Mouse (Mus musculus): Measurements from ENCODE around the gene Usp33.

Usp33 gene

DNA sequence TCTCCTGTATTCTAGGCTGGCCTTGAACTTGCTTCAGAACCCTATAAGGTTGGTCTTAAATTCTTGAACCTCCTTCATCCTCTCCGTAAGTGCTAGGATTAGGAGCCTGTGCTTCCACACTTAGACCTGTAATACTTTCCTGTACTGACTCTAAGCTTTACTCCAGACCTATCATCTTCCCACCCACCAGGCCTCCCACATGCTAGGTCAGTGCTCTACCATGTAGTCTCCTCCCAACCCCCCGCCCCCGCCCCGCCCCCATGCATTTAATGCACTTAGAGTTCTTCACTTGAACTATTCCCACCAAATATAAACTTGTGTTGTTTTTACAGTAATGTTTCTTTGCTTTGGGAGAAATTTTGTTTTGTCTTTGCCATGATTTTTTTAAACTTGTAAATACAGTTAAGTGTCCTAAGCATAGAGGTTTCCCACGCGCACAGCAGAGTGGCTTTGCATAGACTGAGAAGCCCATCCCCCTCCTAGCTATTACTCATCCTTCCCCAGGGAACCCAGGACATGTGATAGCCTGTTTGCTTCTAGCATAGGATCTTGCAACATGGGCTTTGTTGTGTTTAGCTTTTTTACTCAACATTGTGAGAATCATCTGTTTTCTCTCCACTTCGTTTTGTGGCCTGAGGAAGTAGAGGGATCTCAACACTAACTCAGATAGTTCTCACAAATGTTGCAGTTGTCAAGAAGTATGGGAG, 55.8 kb downstream of the Usp33 start:
- TF ChIP-seq NANOG (IDR thresholded peaks at IDR 0.05; ENCODE audit: borderline replicate concordance, low read length) (no peak), CTCF (conservative IDR thresholded peaks at IDR 0.05; ENCODE audit: low read length) (no peak), POU5F1 (IDR thresholded peaks at IDR 0.05; ENCODE audit: borderline replicate concordance, low read length) (no peak)
- Histone ChIP-seq H3K36me3 (ENCODE audit: insufficient read depth, low read length) (peaks cover 14% of the 10 kb centered on the region), H3K27me3 (ENCODE audit: insufficient read depth, low read length) (no peaks in the 10 kb centered on the region), H3K4me3 (replicated peaks; ENCODE audit: low read length) (no peak overlapping the region), H3K9me3 (ENCODE audit: low read length) (no peaks in the 10 kb centered on the region), H3K4me1 (replicated peaks; ENCODE audit: low read depth, low read length) (peaks cover 95% of the 10 kb centered on the region)

DNA sequence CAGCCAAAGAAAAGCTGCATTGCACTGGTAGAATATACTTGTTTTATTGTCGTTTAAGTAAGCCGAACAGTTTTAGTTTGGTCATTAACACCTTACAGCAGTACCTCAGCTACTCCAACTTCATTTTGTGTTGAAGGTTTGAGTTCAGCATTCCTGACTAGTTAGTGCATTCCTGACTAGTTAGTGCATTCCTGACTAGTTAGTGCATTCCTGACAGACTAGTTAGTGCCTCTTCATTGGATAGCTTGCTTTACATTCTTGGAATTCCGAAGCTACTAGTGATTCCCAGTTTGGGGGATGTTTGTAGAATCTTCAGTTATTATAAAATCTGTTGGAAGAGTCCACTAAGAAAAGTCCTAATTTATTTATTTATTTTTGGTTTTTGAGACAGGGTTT, 56.4 kb downstream of the Usp33 start:
- peaks cover 14% of the 10 kb centered on the region for H3K36me3 ChIP-seq (ENCODE audit: insufficient read depth, low read length)

DNA sequence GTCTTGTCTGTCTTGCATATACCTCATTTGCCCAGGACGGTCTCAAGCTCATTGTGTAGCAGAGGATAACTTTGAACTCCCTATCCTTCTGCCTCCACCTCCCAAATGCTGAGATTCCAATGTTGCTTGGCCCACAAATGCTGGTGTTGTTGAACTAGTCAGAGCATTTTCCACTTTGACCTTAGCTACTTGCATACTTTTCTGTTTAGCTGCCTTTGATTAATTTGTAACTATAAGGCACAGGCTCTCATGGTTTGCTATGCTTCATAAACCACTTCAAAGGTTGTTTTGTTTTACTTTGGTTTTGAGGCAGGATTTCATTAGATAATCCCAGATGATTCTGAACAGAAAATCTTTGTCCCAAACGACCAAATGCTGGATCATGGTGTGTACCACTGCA, 57.5 kb downstream of the Usp33 start:
- Histone ChIP-seq H3K4me1 (replicated peaks; ENCODE audit: low read depth, low read length) (peaks cover 94% of the 10 kb centered on the region), H3K36me3 (ENCODE audit: insufficient read depth, low read length) (peaks cover 7% of the 10 kb centered on the region), H3K27me3 (ENCODE audit: insufficient read depth, low read length) (no peaks in the 10 kb centered on the region), H3K4me3 (replicated peaks; ENCODE audit: low read length) (no peak overlapping the region), H3K9me3 (ENCODE audit: low read length) (no peaks in the 10 kb centered on the region)
- TF ChIP-seq CTCF (conservative IDR thresholded peaks at IDR 0.05; ENCODE audit: low read length) (no peak), NANOG (IDR thresholded peaks at IDR 0.05; ENCODE audit: borderline replicate concordance, low read length) (no peak), POU5F1 (IDR thresholded peaks at IDR 0.05; ENCODE audit: borderline replicate concordance, low read length) (no peak)

More for the DNA sequence above, 56.4 kb downstream of the Usp33 start:
- TF ChIP-seq CTCF (conservative IDR thresholded peaks at IDR 0.05; ENCODE audit: low read length) (no peak), POU5F1 (IDR thresholded peaks at IDR 0.05; ENCODE audit: borderline replicate concordance, low read length) (no peak), NANOG (IDR thresholded peaks at IDR 0.05; ENCODE audit: borderline replicate concordance, low read length) (no peak)
- Histone ChIP-seq H3K4me3 (replicated peaks; ENCODE audit: low read length) (no peak overlapping the region), H3K27me3 (ENCODE audit: insufficient read depth, low read length) (no peaks in the 10 kb centered on the region), H3K4me1 (replicated peaks; ENCODE audit: low read depth, low read length) (peaks cover 97% of the 10 kb centered on the region), H3K9me3 (ENCODE audit: low read length) (no peaks in the 10 kb centered on the region)

DNA sequence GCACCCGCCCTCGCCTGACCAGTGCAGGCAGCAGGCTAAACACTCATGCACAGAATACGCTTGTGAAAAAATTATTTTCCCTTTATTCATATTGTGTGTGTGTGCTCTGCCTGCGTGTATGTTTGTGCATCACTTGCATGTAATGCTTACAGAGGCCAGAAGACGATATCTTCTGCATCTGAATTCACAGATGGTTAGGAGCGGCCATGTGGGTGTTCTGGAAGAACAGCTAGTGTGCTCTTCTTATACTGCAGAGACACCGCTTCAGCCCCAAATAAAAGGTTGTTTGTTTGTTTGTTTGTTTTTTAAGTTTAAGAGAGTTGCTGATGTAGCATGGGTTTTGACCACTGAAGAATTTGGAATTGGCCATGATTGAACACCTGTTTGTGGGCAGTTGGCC, 59.1 kb downstream of the Usp33 start:
- Histone ChIP-seq H3K36me3 (ENCODE audit: insufficient read depth, low read length) (peaks cover 4% of the 10 kb centered on the region; the same call in 1 of the 2 replicates), H3K9me3 (ENCODE audit: low read length) (no peaks in the 10 kb centered on the region), H3K27me3 (ENCODE audit: insufficient read depth, low read length) (no peaks in the 10 kb centered on the region), H3K4me3 (replicated peaks; ENCODE audit: low read length) (no peak overlapping the region), H3K4me1 (replicated peaks; ENCODE audit: low read depth, low read length) (peaks cover 85% of the 10 kb centered on the region)
- TF ChIP-seq NANOG (IDR thresholded peaks at IDR 0.05; ENCODE audit: borderline replicate concordance, low read length) (no peak), POU5F1 (IDR thresholded peaks at IDR 0.05; ENCODE audit: borderline replicate concordance, low read length) (no peak), CTCF (conservative IDR thresholded peaks at IDR 0.05; ENCODE audit: low read length) (no peak)

DNA sequence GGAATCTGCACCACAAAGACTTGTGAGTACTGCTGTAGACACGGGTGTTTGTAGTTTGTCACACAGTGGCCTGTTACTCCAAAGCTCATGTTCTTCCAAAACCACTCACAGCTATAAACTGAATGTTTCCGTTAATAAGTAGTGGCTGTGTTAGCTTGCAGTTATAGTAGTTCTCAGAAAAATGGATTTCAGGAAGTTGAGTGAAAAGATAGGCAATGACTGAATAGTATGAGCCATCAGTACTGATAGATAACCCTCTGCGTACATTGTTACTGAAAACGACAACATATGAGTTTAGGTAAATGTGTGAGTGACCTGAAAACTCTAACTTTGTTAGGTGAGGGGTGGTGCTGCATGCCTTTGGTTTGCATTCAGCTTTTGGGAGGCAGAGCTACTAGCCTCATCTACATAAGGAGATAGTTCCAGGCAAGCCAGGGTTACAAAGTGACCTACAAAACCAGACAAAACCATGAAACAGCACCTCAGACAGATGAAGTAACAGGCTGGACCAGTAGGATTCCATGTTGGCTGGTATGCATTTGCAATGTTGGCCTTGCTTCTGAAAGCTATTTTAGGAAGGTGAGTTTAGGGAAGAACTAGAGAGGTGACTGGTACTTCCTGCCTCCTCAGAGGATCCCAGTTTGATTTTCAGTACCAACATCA, 59.8 kb downstream of the Usp33 start:
- Histone ChIP-seq H3K4me1 (replicated peaks; ENCODE audit: low read depth, low read length) (peaks cover 85% of the 10 kb centered on the region), H3K36me3 (ENCODE audit: insufficient read depth, low read length) (peaks cover 4% of the 10 kb centered on the region; the same call in 1 of the 2 replicates), H3K4me3 (replicated peaks; ENCODE audit: low read length) (no peak overlapping the region), H3K27me3 (ENCODE audit: insufficient read depth, low read length) (no peaks in the 10 kb centered on the region), H3K9me3 (ENCODE audit: low read length) (no peaks in the 10 kb centered on the region)
- TF ChIP-seq NANOG (IDR thresholded peaks at IDR 0.05; ENCODE audit: borderline replicate concordance, low read length) (no peak), CTCF (conservative IDR thresholded peaks at IDR 0.05; ENCODE audit: low read length) (no peak), POU5F1 (IDR thresholded peaks at IDR 0.05; ENCODE audit: borderline replicate concordance, low read length) (no peak)

DNA sequence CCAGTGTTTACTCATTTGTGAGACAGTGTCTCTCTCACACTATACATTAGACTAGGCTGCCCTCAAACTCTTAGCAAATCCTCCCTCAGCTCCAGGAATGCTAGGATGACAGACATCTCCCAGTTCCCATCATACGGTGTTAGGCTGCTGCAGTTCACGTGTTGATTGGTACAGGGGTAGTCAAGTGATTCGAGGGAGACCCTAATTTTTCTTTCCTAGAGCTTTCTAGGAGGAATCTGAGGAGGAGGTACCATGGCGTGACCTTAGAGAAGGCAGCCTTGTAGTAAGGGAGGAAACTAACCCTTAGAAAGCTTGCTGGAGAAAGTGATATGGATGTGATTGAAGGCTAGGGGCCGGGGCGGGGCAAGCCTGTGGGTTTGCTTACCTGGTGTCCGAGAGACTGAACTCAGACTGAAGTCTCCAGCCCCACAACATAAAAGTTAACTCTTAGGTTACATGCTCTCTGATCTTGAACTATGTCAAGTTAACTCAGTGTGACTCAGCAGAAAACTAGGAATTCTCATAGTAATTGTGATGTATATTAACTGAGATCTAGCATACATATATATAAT, 64.8 kb downstream of the Usp33 start:
- TF ChIP-seq NANOG (IDR thresholded peaks at IDR 0.05; ENCODE audit: borderline replicate concordance, low read length) (no peak), CTCF (conservative IDR thresholded peaks at IDR 0.05; ENCODE audit: low read length) (no peak)
- Histone ChIP-seq H3K4me3 (replicated peaks; ENCODE audit: low read length) (no peak overlapping the region), H3K9me3 (ENCODE audit: low read length) (no peaks in the 10 kb centered on the region), H3K27me3 (ENCODE audit: insufficient read depth, low read length) (no peaks in the 10 kb centered on the region), H3K4me1 (replicated peaks; ENCODE audit: low read depth, low read length) (peaks cover 56% of the 10 kb centered on the region), H3K36me3 (ENCODE audit: insufficient read depth, low read length) (peaks cover 4% of the 10 kb centered on the region; the same call in 1 of the 2 replicates)

DNA sequence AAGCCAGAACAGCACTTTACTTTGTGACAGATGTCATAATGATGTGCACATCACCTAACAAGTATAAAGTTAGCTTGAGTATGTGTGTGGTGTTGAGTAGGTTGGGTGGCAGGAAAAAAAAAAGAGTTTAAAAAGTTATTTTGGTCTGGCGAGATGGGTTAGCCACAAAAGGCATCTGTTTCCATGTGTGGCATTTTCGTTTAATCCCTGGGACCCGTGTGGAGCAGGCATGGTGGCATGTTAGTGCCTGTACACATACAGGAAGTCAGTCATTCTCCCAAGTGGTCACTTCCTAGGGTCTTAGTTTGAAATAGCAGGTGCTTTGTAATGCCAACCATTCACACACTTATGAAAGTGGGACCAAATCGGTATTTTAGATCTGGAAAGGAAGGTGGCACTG, 66.1 kb downstream of the Usp33 start:
- no peak overlapping the region for H3K4me3 ChIP-seq (replicated peaks; ENCODE audit: low read length)
- peaks cover 4% of the 10 kb centered on the region; the same call in 1 of the 2 replicates for H3K36me3 ChIP-seq (ENCODE audit: insufficient read depth, low read length)
- H3K4me1 ChIP-seq (replicated peaks; ENCODE audit: low read depth, low read length): peaks cover 44% of the 10 kb centered on the region
- no peaks in the 10 kb centered on the region for H3K9me3 ChIP-seq (ENCODE audit: low read length)
- no peaks in the 10 kb centered on the region for H3K27me3 ChIP-seq (ENCODE audit: insufficient read depth, low read length)
- TF ChIP-seq NANOG (IDR thresholded peaks at IDR 0.05; ENCODE audit: borderline replicate concordance, low read length): no peak
- no peak for TF ChIP-seq CTCF (conservative IDR thresholded peaks at IDR 0.05; ENCODE audit: low read length)
- TF ChIP-seq POU5F1 (IDR thresholded peaks at IDR 0.05; ENCODE audit: borderline replicate concordance, low read length): no peak

DNA sequence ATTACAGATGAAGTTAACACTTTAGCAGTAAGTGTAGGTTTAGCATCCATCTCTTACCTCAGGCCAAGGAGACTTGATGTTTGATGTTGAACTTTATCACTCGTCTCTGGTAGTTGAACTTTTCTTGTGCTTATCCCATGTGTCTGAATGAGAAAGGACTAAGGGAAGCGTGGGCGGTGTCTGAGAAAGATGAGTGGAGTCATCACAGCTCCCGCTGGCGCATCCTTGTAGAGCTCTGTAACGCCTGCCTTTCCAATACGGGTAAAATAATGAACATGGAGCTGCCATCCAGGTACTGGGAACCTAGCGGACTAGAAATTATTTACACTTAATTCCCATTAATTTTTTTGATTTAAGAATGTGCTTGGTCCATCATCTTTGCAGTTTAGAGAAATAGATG, 82.6 kb downstream of the Usp33 start:
- no peak overlapping the region for H3K4me3 ChIP-seq (replicated peaks; ENCODE audit: low read length)
- H3K9me3 ChIP-seq (ENCODE audit: low read length): no peaks in the 10 kb centered on the region
- H3K36me3 ChIP-seq (ENCODE audit: insufficient read depth, low read length): peaks cover 67% of the 10 kb centered on the region
- H3K27me3 ChIP-seq (ENCODE audit: insufficient read depth, low read length): no peaks in the 10 kb centered on the region
- H3K4me1 ChIP-seq (replicated peaks; ENCODE audit: low read depth, low read length): peaks cover 9% of the 10 kb centered on the region
- TF ChIP-seq CTCF (conservative IDR thresholded peaks at IDR 0.05; ENCODE audit: low read length): no peak
- TF ChIP-seq POU5F1 (IDR thresholded peaks at IDR 0.05; ENCODE audit: borderline replicate concordance, low read length): no peak
- no peak for TF ChIP-seq NANOG (IDR thresholded peaks at IDR 0.05; ENCODE audit: borderline replicate concordance, low read length)
